Comparison of ENCODE assay signal across 16 mouse cellular contexts in the genomic region with DNA sequence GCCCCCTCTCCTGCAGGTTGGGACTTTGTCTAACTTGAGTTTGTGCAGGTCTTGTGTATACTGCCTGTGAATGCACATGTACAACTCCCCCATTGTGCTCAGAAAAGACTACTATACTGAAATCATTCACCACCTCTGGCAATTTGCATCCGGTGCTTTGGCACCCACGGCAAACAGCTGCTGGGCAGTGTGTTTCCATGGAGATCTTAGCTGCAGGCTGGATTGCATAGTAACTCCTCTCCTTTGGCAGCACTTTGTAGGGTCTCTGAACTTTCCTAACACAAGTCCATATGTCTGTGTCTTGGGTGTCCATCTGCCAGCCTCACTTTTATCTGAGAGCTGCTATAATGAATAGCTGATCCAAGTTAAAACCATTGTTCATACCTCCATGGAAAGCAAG. TPM values are rescaled to one million over a fixed set of nuclear protein-coding genes. Genes with fewer than 3 reads are reported as not detected.
DNase-seq lines count a peak whose midpoint lies in the region; ATAC-seq lines count a peak whose summit lies in the region.
"Had no signal": no experiment of that assay in that cellular context is flagged by ENCODE, and none has a peak within 500 bp of the region (broad histone marks: within the 10 kb centered on the region; RNA-seq: fewer than 3 reads in every experiment).

No protein-coding gene starts in this region.

- H3K27me3 ChIP-seq in forebrain, embryonic 14.5 days (replicated peaks; ENCODE audit: control insufficient read depth, insufficient read depth, low read length), result no peaks in the 10 kb centered on the region
- H3K27me3 ChIP-seq: heart, embryonic 13.5 days; liver, embryonic 15.5 days had no signal

- no peak overlapping the region for H3K4me3 ChIP-seq in forebrain, embryonic 14.5 days (ENCODE audit: low read depth, low read length)
- H3K4me3 ChIP-seq: heart, embryonic 13.5 days; liver, embryonic 15.5 days had no signal

- 8% methylated on average over 2 of the region's 2 CpGs for WGBS in forebrain, embryonic 14.5 days

- intact Hi-C loops in left cerebral cortex, postnatal 14 days (cut with DNase I), result no loop called here
- intact Hi-C loops in left cerebral cortex, postnatal 4 days (cut with DNase I), result no loop called here
- intact Hi-C loops in gastrocnemius, postnatal 36 days (cut with DNase I), result no loop called here

- no peaks in the 10 kb centered on the region for H3K9me3 ChIP-seq in forebrain, embryonic 14.5 days (replicated peaks; ENCODE audit: control insufficient read depth, low read length)
- H3K9me3 ChIP-seq: heart, embryonic 13.5 days; liver, embryonic 15.5 days had no signal

- no peaks in the 10 kb centered on the region for H3K36me3 ChIP-seq in forebrain, embryonic 14.5 days (ENCODE audit: control insufficient read depth, insufficient read depth, low read length)
- H3K36me3 ChIP-seq: heart, embryonic 13.5 days; liver, embryonic 15.5 days had no signal

- peaks cover 12% of the 10 kb centered on the region for H3K4me1 ChIP-seq in forebrain, embryonic 14.5 days (ENCODE audit: control insufficient read depth, insufficient read depth, low read length)

- peak; percentile 36 to 48 for DNase-seq in left cerebral cortex, postnatal 14 days (ENCODE audit: low spot score in 2 of 2)
- DNase-seq in left cerebral cortex, adult 11 months (ENCODE audit: low spot score), result no peak
- DNase-seq in NIH3T3 (ENCODE audit: low read depth), result peak; percentile 36
- DNase-seq in forebrain, embryonic 14.5 days (ENCODE audit: low spot score), result peak; percentile 69
- DNase-seq in left cerebral cortex, postnatal 4 days, result peak; percentile 29
- DNase-seq in gastrocnemius, postnatal 36 days, result no peak
- DNase-seq in cerebellum, postnatal 14 days, result no peak
- DNase-seq in kidney, postnatal 10 days, result no peak
- DNase-seq: adrenal gland, adult 8-10 months; cerebellum, adult 18-20 months; kidney, postnatal 4 days; spleen, adult 18-20 months had no signal

- peak; percentile 81 for ATAC-seq in forebrain, embryonic 14.5 days
- ATAC-seq: inflammation-experienced regulatory T-cells, adult 6 months had no signal

- 0 out of 2 replicates have a peak overlapping the region, but pooled peaks have one; percentile 9 for H3K27ac ChIP-seq in forebrain, embryonic 14.5 days (ENCODE audit: low read depth, low read length)
- H3K27ac ChIP-seq: heart, embryonic 13.5 days; liver, embryonic 15.5 days had no signal

- no peak overlapping the region for H3K9ac ChIP-seq in forebrain, embryonic 14.5 days (ENCODE audit: low read length)
- H3K9ac ChIP-seq: heart, embryonic 13.5 days; liver, embryonic 15.5 days had no signal

- no peak overlapping the region for H3K4me2 ChIP-seq in forebrain, embryonic 14.5 days (ENCODE audit: low read length)
- H3K4me2 ChIP-seq: heart, embryonic 13.5 days; liver, embryonic 15.5 days had no signal

RNA-seq across cellular contexts. Expression of gene Glrp1, which starts 31.7 kb away (rescaled TPM):
- not detected for total RNA-seq in left cerebral cortex, postnatal 14 days (2021)
- polyA plus RNA-seq in forebrain, embryonic 14.5 days (2014; fragmentation: Nextera tagmentation; extraction: Ambion mirVana), result not detected in 2 replicates
- not detected for total RNA-seq in left cerebral cortex, postnatal 4 days (2021)
- total RNA-seq in gastrocnemius, postnatal 36 days (2021), result not detected
- total RNA-seq: adrenal gland, adult 8-10 months had no signal
- polyA plus RNA-seq: embryonic facial prominence, embryonic 11.5 days; inflammation-experienced regulatory T-cells, adult 6 months had no signal

Comparison
In these comparisons a context has a peak if more than half of its experiments do, and no peak if none do; other contexts are left out.
1. DNase-seq: peak in left cerebral cortex, postnatal 14 days (2 of 2), NIH3T3 (single experiment), forebrain, embryonic 14.5 days (single experiment) and left cerebral cortex, postnatal 4 days (single experiment); none in left cerebral cortex, adult 11 months (single experiment), gastrocnemius, postnatal 36 days (0 of 2), cerebellum, postnatal 14 days (0 of 2) and kidney, postnatal 10 days (single experiment).